Mouse (Mus musculus) embryo, embryonic 10.5 days (tissue): ENCODE results near the gene Tango2.
A peak's percentile ranks its signal among the peaks of the same experiment; 100 is the strongest.

Source experiments
- DNase-seq: peaks from one replicate; pipeline ENCODE4 v3.0.0-alpha.2; 2015; ENCODE audit warnings: low spot score

The Tango2 gene

GRCm38 (mm10) chr16:18253866-18254265, 94.0 kb downstream of the Tango2 start:
- no peak for DNase-seq

- DNase-seq: no peak
Measured at GRCm38 (mm10) chr16:18252736-18253135, 95.2 kb downstream of the Tango2 start.

GRCm38 (mm10) chr16:18250828-18251790, 96.8 kb downstream of the Tango2 start:
- DNase-seq: peak; percentile 19
